Mouse (Mus musculus): ENCODE results near the gene Galnt14. TPM values are rescaled to one million over a fixed set of nuclear protein-coding genes. Genes with fewer than 3 reads are reported as not detected.

Galnt14 gene
- total RNA-seq, 2 experiments from 2014 or later, result 24.0 to 25.7 TPM

- H3K27ac ChIP-seq, result no peak overlapping the region
- H3K4me3 ChIP-seq, result no peak overlapping the region
- no peak for DNase-seq (ENCODE audit: low spot score in 2 of 2)
- no peak for TF ChIP-seq CTCF (conservative IDR thresholded peaks at IDR 0.05)
Measured at GRCm38 (mm10) chr17:73507804-73508535, 202.3 kb downstream of the Galnt14 start.

- H3K4me3 ChIP-seq, result no peak overlapping the region
- TF ChIP-seq CTCF (conservative IDR thresholded peaks at IDR 0.05), result no peak
- no peak for DNase-seq (ENCODE audit: low spot score in 2 of 2)
- H3K27ac ChIP-seq, result no peak overlapping the region
Measured at GRCm38 (mm10) chr17:73504111-73504510, 206.1 kb downstream of the Galnt14 start.

DNA sequence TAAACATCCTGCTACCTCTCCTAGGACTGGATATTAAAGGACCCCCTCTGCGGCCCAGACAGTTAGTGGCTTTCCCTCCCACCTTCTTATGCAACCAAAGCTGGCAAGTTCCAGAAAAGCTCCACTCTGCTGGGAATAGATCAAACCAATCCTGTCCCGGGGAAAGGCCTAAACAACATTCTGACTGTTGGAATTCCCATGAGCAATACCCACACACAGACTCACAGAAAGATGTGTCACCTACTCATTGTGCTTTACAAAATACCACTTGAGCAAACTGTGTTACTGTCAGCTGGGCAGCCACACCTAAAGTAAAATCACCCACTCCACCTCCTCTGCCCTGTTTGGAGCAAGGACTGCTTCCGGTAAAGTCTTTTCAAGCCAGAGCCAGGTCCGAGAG is 207.6 kb downstream of the Galnt14 start:
- DNase-seq (ENCODE audit: low spot score in 2 of 2), result no peak
- no peak overlapping the region for H3K27ac ChIP-seq
- TF ChIP-seq CTCF (conservative IDR thresholded peaks at IDR 0.05), result no peak
- H3K4me3 ChIP-seq, result no peak overlapping the region

DNA sequence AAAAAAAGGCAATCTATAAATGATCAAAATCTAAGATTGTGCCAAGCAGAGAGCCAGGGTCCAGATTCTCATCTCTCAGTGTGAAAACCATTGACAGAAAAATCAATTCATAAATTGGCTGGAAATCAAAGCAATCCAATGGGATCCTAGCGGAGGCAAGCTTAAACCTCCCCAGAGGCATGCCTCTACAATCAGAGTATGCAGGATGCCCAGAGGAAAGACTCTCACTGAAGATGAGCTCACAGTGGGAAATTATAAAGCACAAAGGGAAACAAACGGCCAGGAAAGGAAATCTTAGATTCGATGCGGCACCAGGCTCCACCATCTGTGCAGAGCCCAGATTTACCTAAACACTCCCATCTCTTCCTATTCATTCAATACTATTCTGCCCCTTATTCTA is 220.7 kb downstream of the Galnt14 start:
- Histone ChIP-seq H3K4me3 (no peak overlapping the region), H3K27ac (no peak overlapping the region)
- TF ChIP-seq CTCF (conservative IDR thresholded peaks at IDR 0.05), result no peak
- DNase-seq (ENCODE audit: low spot score in 2 of 2), result no peak

DNA sequence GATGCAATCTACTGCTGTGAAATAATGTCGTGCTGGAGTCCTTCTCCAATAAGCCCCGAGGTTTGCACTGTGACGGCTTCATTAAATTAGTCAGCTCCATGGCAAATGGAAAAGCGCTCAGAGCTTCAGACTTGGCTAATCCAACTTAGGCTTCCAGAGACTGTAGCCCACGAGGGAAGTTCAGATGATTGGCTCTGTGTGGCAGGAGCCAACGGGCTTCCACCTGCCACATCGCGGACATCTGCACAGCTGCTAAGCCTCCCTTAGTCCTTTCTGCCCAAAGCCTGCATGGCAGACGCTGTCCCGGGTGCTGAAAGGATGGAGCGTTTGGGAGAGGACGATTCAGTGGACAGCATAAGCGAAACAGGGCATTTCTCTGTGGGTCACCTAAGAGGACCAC is 222.5 kb downstream of the Galnt14 start:
- TF ChIP-seq CTCF (conservative IDR thresholded peaks at IDR 0.05), result no peak
- Histone ChIP-seq H3K27ac (no peak overlapping the region), H3K4me3 (no peak overlapping the region; the same call in 1 of the 2 replicates)
- DNase-seq (ENCODE audit: low spot score in 2 of 2), result peak in 1 of 2 experiments; percentile 8

DNA sequence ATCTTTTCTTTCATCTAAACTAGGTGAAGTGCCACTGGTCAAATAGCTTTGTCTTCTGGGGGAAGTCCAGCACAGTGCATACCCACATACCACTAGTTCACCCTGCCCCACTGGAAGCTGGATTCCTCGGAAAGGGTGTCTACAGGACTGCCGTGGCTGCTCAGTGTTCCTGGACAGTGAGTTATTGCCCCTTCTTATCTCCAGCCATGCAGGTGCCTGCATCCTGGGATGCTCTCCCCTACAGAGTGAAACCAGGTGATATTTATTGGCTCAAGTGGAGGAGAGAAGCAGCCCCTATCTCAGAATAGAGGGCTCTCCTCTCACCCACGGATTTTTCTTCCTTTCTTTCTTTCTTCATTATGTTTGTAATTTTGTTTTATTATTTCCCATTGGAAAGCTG is 222.9 kb downstream of the Galnt14 start:
- no peak for TF ChIP-seq CTCF (conservative IDR thresholded peaks at IDR 0.05)
- no peak overlapping the region for H3K27ac ChIP-seq

GRCm38 (mm10) chr17:73477096-73478076 is 232.9 kb downstream of the Galnt14 start:
- peak overlapping the region; percentile 18; the same call in 1 of the 2 replicates for H3K27ac ChIP-seq
- H3K4me3 ChIP-seq, result no peak overlapping the region
- no peak for DNase-seq (ENCODE audit: low spot score in 2 of 2)
- TF ChIP-seq CTCF (conservative IDR thresholded peaks at IDR 0.05), result no peak

More for the DNA sequence above, 222.9 kb downstream of the Galnt14 start:
- H3K4me3 ChIP-seq, result no peak overlapping the region
- DNase-seq (ENCODE audit: low spot score in 2 of 2), result no peak

GRCm38 (mm10) chr17:73474371-73474770 is 235.9 kb downstream of the Galnt14 start:
- Histone ChIP-seq H3K4me3 (no peak overlapping the region), H3K27ac (no peak overlapping the region)
- TF ChIP-seq CTCF (conservative IDR thresholded peaks at IDR 0.05), result no peak
- no peak for DNase-seq (ENCODE audit: low spot score in 2 of 2)

GRCm38 (mm10) chr17:73473012-73473411 is 237.2 kb downstream of the Galnt14 start:
- no peak for TF ChIP-seq CTCF (conservative IDR thresholded peaks at IDR 0.05)
- Histone ChIP-seq H3K27ac (no peak overlapping the region), H3K4me3 (no peak overlapping the region)
- DNase-seq (ENCODE audit: low spot score in 2 of 2), result no peak

DNA sequence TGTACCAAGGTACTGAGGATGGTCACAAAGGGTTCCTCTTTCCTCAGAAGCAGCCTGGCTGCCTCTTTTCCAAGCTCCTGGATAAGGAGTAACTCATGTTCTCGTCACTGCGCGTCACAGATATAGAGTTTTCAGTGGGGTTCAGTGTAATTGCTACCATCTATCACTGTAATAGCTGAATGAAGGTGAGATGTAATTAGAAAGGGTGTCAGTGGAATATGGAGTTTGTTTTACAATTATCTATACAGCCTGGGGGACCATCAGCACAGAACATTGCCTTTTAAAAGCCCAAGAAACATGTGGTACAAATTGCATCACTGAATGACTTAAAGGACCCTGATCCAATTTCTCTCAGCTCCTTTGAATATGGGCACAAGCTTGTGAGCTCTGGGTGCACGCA is 249.4 kb downstream of the Galnt14 start:
- H3K4me3 ChIP-seq, result no peak overlapping the region
- no peak overlapping the region for H3K27ac ChIP-seq
- no peak for TF ChIP-seq CTCF (conservative IDR thresholded peaks at IDR 0.05)
- DNase-seq (ENCODE audit: low spot score in 2 of 2), result no peak

GRCm38 (mm10) chr17:73458741-73459140 is 251.5 kb downstream of the Galnt14 start:
- Histone ChIP-seq H3K4me3 (no peak overlapping the region), H3K27ac (no peak overlapping the region)
- no peak for TF ChIP-seq CTCF (conservative IDR thresholded peaks at IDR 0.05)
- no peak for DNase-seq (ENCODE audit: low spot score in 2 of 2)

DNA sequence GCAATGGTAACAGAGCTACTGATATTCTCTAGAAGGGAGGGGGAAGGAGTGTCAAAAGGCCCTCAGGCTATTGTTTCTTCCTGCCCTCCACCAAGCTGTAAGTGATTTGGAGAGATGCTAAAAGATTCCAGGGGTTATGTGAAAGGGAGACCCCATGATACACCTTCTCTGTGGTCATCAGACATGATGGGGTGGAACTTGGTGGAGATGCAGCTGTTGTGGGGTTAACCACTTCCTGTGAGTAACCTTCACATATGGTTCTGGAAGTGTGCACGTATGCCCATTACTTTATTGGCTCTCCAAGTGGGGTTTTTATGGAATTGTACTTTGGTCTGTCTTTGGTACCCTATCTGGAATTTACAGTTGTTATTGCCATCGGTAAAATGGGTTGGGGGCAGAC is 253.7 kb downstream of the Galnt14 start:
- H3K4me3 ChIP-seq, result no peak overlapping the region
- TF ChIP-seq CTCF (conservative IDR thresholded peaks at IDR 0.05), result no peak
- no peak for DNase-seq (ENCODE audit: low spot score in 2 of 2)
- H3K27ac ChIP-seq, result no peak overlapping the region

- TF ChIP-seq CTCF (conservative IDR thresholded peaks at IDR 0.05), result no peak
- DNase-seq (ENCODE audit: low spot score in 2 of 2), result peak in 1 of 2 experiments; percentile 24
- no peak overlapping the region for H3K27ac ChIP-seq
- no peak overlapping the region for H3K4me3 ChIP-seq
Measured at GRCm38 (mm10) chr17:73453646-73454045, 256.6 kb downstream of the Galnt14 start.
